Mouse (Mus musculus) brain, embryonic 14.5 days (tissue): Measurements from ENCODE around the gene Prpf18.

Experiments
- CTCF ChIP-seq: fragments of 200-500 bp; IDR thresholded peaks from 2 replicates; pipeline ENCODE4 v1.5.1; 2012; ENCODE audit warnings: inconsistent platforms, mild to moderate bottlenecking, moderate library complexity, borderline replicate concordance; ENCODE audit not compliant: insufficient read depth, insufficient read length; ENCODE audit errors: extremely low read depth
- POLR2A ChIP-seq: fragments of 200-500 bp; IDR thresholded peaks from 2 replicates; pipeline ENCODE4 v1.6.1; 2012; ENCODE audit warnings: mild to moderate bottlenecking, inconsistent platforms, borderline replicate concordance; ENCODE audit not compliant: poor library complexity, insufficient read depth, insufficient read length, severe bottlenecking; ENCODE audit errors: extremely low read depth

- TF ChIP-seq POLR2A: no peak
- no peak for TF ChIP-seq CTCF
Observed at GRCm38 (mm10) chr2:4619893-4620593, 31.9 kb downstream of the Prpf18 start.
